Mouse (Mus musculus) heart, postnatal 25 days (tissue): ENCODE results near the gene Tlx2. TPM values are rescaled to one million over a fixed set of nuclear protein-coding genes. Genes with fewer than 3 reads are reported as not detected.

Experiments used
- DNase-seq: peaks from one replicate; pipeline ENCODE4 v3.0.0; 2022; ENCODE audit warnings: low spot score
- intact Hi-C: fragments of 180-260 bp; cut with DNase I; formaldehyde crosslinking; loops from one replicate; pipeline ENCODE4 v1.15.1; 2025
- microRNA-seq: library from miRNA; unstranded; fragments of <30 nt; microRNA quantifications from one replicate; pipeline ENCODE4 v1.2.0, GENCODE M21; 2022
- total RNA-seq, 2 experiments: library from RNA; stranded (reverse); gene quantifications; 2 replicates each; pipeline ENCODE4 v1.2.3; 2021

Gene Tlx2
- total RNA-seq, 2 experiments from 2014 or later: not detected

DNA sequence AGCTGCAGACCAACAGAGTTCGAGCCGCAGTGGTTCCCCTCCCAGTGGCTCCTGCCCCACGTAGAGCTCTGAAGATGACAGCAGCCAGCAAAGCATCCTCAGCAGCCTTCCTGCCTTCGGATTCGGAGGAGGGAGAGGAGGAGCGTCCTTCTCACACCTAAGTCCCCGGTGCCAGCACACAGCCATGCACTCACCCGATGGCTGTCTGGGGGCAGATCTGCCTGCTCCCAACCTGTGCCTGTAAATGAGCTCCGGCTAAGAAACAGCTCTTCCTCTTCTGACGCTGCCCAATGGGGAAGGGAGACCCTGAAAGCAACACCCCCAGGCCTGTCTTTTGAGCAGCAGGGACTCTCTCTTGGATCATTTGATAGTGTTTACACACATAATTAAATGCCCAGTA, 40.3 kb downstream of the Tlx2 start:
- intact Hi-C loops: no loop called here
- DNase-seq: no peak

- no peak for DNase-seq
- intact Hi-C loops: no loop called here
Measured at GRCm38 (mm10) chr6:83027706-83028105, 42.4 kb downstream of the Tlx2 start.

- no peak for DNase-seq
- intact Hi-C loops: no loop called here
Measured at GRCm38 (mm10) chr6:83027293-83027692, 42.8 kb downstream of the Tlx2 start.

DNA sequence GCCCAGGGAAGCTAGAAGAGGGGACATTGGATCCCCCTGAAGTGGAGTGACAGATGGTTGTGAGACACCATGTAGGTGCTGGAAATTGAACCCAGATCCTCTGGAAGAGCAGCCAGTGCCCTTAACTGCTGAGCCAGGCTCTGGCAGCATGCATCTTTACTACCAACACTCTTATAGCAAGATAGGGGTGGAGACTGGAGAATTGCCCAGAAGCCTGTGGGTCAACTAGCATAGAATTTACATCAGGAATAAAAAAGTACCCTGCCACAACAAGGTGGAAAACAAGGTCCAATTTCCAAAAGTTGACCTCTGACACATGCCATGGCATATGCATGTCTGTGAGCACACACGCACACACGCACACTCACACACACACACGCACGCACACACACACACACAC, 44.9 kb downstream of the Tlx2 start:
- no peak for DNase-seq
- intact Hi-C loops: no loop called here

GRCm38 (mm10) chr6:83024421-83024820, 45.7 kb downstream of the Tlx2 start:
- intact Hi-C loops: no loop called here
- no peak for DNase-seq

GRCm38 (mm10) chr6:83023786-83024185, 46.3 kb downstream of the Tlx2 start:
- DNase-seq: no peak
- intact Hi-C loops: no loop called here

DNA sequence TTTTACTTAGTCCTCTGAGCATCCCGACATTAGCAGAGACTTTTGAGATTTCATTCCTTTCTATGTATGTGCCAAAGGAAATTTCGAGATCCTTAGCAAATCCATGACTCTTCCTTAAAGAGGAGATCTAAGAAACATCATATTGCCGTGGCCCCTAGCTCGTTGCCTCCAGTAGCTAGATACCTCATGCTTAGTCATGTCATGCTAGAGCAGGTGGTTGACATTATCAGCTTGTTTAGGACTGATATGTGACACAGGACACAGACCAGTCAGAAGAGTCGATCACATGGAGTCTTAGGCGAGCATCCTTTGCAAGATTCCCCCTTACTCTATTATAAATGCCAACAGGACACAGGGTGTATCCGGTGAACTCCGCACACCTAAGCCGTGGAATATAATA, 47.1 kb downstream of the Tlx2 start:
- DNase-seq: no peak
- intact Hi-C loops: no loop called here

DNA sequence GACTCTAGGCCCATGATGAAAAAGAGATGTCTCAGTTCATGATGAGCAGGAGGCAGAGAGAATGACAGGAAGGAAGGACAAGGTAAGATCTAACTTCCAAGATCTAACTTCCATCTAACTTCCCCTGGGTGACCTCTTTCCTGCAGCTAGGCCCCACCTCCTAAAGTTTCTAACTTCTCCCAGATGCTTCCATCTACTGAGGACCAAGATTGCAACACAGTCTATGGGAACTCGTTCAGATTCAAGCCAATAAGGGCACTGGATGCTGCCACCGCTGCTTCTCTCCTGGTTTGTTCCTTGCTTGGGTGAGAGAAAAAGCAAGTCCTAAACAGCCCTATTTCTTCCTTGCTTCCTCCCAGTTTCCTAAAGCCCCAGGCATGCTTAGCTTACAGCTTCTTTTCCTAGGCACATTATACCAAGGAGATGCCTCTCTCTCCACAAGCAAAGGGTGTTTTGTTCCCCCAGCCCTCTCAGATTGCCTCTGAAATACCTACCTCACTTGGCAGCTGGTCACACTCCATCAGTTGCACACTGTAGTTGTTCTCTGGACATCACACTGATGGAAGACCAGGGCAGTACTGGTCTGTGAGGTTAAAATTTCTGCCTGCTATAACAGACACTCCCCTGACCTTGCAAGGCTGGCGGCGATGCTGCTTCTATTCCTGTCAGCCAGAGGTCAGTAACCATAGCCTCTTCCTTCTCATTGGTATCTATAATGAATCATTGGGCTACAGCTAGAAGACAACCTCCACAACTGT, 49.1 kb downstream of the Tlx2 start:
- intact Hi-C loops: no loop called here
- DNase-seq: no peak

DNA sequence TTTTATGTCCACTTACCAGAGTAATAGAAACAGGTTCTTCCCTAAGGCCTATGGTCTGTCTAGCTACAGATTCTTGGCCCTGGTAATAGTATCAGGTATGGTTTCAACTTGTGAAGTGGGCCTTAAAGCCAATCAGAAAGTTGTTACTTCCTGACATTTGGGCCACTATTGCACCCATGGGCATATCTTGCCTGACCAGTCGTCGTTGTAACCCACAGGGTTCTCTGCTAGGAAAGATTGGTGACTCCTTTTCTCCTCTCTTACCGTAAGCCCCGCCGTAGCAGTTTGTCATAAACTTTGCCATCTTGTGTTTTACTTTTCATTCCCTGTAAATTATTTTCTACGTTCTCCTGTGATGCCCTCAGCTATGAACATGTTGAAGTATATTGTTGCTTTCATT, 50.0 kb downstream of the Tlx2 start:
- no peak for DNase-seq
- intact Hi-C loops: no loop called here

DNA sequence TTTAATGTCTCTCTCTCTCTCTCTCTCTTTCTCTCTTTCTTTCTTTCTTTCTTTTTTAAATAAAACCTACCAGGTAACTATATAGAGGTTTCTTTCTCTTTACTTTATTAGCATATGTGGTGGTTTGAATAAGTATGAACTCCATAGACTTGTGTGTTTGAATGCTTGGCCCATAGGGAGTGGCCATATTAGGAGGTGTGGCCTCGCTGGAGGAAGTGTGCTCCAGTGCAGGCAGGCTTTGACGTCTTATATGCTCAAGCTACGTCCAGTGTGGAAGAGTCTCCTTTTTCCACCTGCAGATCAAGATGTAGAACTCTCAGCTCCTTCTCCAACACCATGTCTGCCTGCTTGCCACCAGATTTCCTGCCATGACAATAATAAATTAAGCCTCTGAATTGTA, 51.0 kb downstream of the Tlx2 start:
- intact Hi-C loops: no loop called here

More for the DNA sequence above, 51.0 kb downstream of the Tlx2 start:
- DNase-seq: no peak

Small RNA genes lying within 50 kb of the gene (microRNA-seq; reads per million reads assigned to microRNA genes)
- gene Mir3470a (not detected), gene Mir7040 (0.83 reads per million)

Other genes with a start within 250 kb of the Tlx2 start
- gene Sema4f, start 130.5 kb downstream of the Tlx2 start, total RNA-seq: under 1 TPM; 0.34 to 0.47 TPM
- under 1 TPM in 1 of 2 experiments, not detected in 1; 0.17 TPM for gene M1ap, start 123.4 kb downstream of the Tlx2 start, total RNA-seq
- 1 to 10 TPM; 2.9 to 3.2 TPM for gene Dok1, start 36.8 kb downstream of the Tlx2 start, total RNA-seq
- 1 to 10 TPM; 2.0 to 4.2 TPM for gene Loxl3, start 36.1 kb downstream of the Tlx2 start, total RNA-seq
- gene Aup1, start 15.8 kb downstream of the Tlx2 start, total RNA-seq: 10 to 100 TPM; 65.5 to 73.0 TPM
- gene Htra2, start 15.0 kb downstream of the Tlx2 start, total RNA-seq: 10 to 100 TPM; 31.8 to 33.9 TPM
- gene Dqx1, start 12.4 kb downstream of the Tlx2 start, total RNA-seq: under 1 TPM; 0.36 to 0.52 TPM
- 1 to 10 TPM; 8.0 to 9.6 TPM for gene Pcgf1, start 7.6 kb upstream of the Tlx2 start, total RNA-seq
- 1 to 10 TPM; 1.3 TPM for gene Lbx2, start 16.1 kb upstream of the Tlx2 start, total RNA-seq
- 1 to 10 TPM; 1.4 to 1.7 TPM for gene Ccdc142, start 31.3 kb upstream of the Tlx2 start, total RNA-seq
- 1 to 10 TPM in 1 of 2 experiments, under 1 TPM in 1; 0.99 to 1.6 TPM for gene Gm42688, start 31.3 kb upstream of the Tlx2 start, total RNA-seq
- 100 to 1,000 TPM; 127 to 151 TPM for gene Mrpl53, start 38.7 kb upstream of the Tlx2 start, total RNA-seq
- 1 to 10 TPM; 8.4 to 9.0 TPM for gene Mogs, start 45.2 kb upstream of the Tlx2 start, total RNA-seq
- gene Wbp1, start 51.3 kb upstream of the Tlx2 start, total RNA-seq: 10 to 100 TPM; 72.5 to 74.0 TPM
- 10 to 100 TPM in 1 of 2 experiments, 1 to 10 TPM in 1; 7.0 to 12.7 TPM for gene Ino80b, start 55.1 kb upstream of the Tlx2 start, total RNA-seq
- gene Rtkn, start 65.2 kb upstream of the Tlx2 start, total RNA-seq: 1 to 10 TPM; 2.8 to 5.4 TPM
- 1 to 10 TPM; 1.0 to 2.3 TPM for gene Wdr54, start 86.1 kb upstream of the Tlx2 start, total RNA-seq
- under 1 TPM in 1 of 2 experiments, not detected in 1; 0.17 TPM for gene 1700003E16Rik, start 86.1 kb upstream of the Tlx2 start, total RNA-seq
- 100 to 1,000 TPM; 134 to 136 TPM for gene Dctn1, start 95.6 kb upstream of the Tlx2 start, total RNA-seq
- gene Slc4a5, start 149.5 kb upstream of the Tlx2 start, total RNA-seq: not detected